Mouse (Mus musculus) C2C12 (cell line): ENCODE results near the gene Epsti1.

Experiments used
- CEBPB ChIP-seq: IDR thresholded peaks from one replicate; pipeline ENCODE4 v1.6.1; 2011; ENCODE audit warnings: low read depth, mild to moderate bottlenecking, control low read depth, moderate library complexity
- CTCF ChIP-seq: IDR thresholded peaks from one replicate; pipeline ENCODE4 v1.5.1; 2011; ENCODE audit not compliant: control insufficient read depth, insufficient read depth, insufficient read length
- MAX ChIP-seq: IDR thresholded peaks from one replicate; pipeline ENCODE4 v1.6.1; 2011; ENCODE audit warnings: mild to moderate bottlenecking, control low read depth
- MYOD1 ChIP-seq: IDR thresholded peaks from one replicate; pipeline ENCODE4 v1.6.1; 2011; ENCODE audit warnings: low read depth; ENCODE audit not compliant: control insufficient read depth, insufficient read length
- MYOG ChIP-seq: IDR thresholded peaks from one replicate; pipeline ENCODE4 v1.6.1; 2011; ENCODE audit not compliant: control insufficient read depth, insufficient read length; ENCODE audit errors: extremely low read depth
- USF1 ChIP-seq: IDR thresholded peaks from one replicate; pipeline ENCODE4 v1.6.1; 2011; ENCODE audit warnings: low read depth, mild to moderate bottlenecking, control low read depth, moderate library complexity

- TF ChIP-seq MYOG (no peak), CTCF (no peak), MAX (no peak), CEBPB (no peak), MYOD1 (no peak), USF1 (no peak)
These were observed 24.6 kb downstream of the Epsti1 start for GRCm38 (mm10) chr14:77928653-77929052.
